Mouse (Mus musculus) forelimb bud, embryonic 11.5 days (tissue): ENCODE results near the gene Glis3.

Experiments
- DNase-seq: peaks from one replicate; pipeline ENCODE4 v3.0.0-alpha.2; 2012; ENCODE audit warnings: low read depth, low spot score

The Glis3 gene

DNA sequence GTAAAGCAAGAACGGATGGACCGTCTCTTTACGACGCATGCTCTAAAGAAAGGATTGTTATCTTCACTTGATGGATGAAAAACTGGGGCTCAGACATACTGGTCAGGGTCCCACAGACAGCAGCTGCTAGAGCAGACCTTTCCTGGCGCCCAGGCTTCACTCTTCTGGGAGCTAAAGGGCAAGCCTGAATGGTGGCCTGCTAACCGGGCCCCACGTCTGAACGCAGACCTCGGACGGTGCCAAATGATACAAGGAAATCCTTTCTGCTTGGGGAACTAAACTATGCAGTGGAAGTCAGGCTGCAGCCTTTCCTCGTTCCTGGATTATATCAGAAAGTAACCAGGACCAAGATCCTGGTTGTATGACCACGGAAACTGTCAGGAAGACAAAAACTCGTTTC is 86.9 kb downstream of the Glis3 start:
- no peak for DNase-seq

DNA sequence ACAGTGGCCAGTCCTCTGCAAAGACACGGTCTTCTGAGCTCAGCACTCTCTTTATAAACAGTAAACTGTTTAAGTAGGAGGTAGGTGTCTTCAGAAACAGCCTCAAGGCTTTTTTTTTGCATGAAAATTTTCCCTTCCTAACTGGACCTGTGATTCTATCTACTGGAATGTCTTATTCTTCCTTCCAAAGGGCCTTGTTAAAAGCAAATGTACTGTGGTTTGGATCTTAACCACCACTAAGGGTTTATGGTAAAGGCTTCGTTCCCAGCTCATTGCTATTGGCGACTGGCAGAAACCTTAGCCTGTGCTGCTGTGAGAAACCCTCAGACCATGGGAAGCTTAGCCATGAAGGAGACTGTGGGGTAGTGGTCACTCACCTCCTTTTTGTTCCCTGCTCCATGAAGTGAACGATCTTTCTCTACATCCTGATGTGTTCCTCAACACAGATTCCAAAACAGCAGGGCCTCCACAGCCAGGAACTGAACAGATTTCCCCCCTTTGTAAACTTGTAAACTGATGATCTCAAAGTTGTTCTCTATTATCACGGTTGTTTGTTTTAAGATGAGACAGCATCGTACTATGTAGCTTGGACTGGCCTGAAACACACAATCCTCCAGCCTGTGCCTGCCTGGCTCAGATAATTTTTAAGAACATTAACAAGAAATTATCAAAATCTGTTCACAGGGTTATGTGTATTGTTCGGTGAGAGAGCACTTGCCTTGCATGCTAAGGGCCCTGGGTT is 88.0 kb downstream of the Glis3 start:
- DNase-seq = no peak

DNA sequence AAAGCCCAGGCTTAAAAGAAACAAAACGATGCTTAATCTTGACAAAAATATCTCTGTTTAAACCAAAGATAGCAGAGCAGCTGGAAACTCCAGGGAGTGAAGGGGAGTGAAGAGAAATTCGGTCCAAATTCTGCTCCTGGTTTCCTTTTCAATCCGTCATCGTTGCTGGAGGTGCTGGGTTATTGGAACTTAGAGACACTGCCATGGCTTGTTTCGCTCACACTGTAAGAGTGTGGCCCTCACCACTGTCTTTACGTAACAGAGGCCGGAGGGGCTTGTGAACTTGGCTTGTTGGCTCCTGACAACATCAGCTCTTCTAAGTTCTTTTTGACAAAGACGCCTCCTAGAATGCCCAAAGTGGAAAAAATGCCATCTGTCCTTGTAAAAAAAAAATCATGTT is 99.4 kb downstream of the Glis3 start:
- DNase-seq = no peak

DNA sequence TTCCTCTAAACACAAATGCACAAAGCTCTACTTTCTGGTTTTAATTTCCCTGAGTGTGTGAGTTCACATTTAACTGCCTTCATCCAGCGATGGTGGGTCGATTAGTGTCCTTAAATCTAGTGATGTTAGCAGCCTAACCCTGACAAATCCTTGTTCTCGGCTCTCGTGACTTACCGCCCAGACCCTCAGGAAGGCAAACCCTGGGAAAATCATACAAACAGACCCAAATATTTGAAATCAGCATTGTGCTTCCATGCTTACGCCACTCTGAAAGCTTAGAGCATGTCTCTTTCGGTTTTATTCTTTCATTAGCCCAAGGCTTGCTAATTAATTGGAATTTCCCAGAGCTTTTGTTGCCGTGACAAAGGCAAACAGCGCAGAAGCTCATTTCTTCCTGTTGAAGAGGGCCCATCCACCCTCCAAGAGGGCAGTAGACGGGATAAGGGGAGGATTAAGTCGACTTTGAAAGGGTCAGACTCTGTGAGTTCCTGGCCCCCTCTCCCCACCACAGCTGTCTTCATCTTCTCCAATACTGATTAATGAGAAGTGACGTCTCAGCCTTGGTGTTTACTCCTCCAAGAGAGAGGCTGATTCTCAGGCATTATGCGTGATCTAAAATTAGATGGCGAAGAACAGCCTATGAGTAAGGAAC is 100.0 kb downstream of the Glis3 start:
- no peak for DNase-seq

DNA sequence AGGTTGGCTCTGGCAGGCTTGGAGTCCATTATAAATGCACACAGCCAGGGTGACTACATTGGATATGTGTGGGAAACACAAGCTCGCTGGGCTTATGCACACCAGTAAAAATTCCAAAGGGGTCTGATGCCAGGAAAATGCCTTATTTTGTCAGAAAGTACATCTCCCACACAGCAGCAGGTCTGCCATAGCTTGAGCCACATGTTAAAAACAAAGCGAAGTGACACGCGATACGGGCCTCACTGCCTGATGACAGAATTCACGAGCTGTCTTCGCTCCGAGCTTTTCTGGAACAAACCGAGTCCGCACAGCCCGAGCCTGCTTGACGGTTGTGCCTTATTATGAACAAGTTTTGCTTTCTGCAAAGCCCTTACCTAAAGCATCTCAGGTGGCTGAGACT is 102.9 kb downstream of the Glis3 start:
- DNase-seq = no peak

DNA sequence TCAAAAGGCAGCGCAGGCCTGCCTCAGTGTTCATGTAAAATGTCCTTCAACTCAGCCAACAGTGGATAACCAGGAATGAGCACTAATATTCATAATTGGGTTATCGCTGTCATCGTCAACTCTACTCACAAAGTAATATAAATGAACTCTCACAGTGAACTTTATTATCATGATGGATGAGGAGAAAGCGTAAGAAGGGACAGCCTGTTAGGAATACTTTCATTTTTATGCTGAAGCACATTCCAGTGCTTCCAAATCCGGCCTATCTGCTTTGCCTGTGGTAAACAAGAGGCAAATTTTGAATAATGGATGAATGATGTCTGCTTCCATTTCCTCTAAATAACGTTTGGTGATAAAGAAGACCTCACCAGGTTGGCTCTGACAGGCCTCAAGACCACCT is 103.3 kb downstream of the Glis3 start:
- DNase-seq = no peak

DNA sequence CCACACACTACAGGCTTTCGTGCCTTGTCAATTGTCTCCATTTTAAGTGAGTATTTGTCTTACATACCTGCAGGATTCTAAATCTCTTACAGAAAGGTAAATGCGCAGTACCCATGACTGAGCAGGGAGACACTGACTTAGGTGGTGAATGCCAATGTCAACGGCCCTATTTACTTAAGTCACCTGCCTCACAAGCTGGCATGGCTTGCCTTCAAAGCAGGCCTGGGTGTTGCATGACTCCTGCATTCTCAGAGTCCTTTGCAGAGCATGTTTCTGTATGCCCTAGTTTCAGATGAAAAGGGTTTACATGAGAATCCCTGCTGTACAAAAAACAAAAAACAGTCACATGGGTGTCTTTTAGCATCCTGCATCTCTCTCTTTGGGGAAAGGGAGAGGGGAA is 106.2 kb downstream of the Glis3 start:
- no peak for DNase-seq

DNA sequence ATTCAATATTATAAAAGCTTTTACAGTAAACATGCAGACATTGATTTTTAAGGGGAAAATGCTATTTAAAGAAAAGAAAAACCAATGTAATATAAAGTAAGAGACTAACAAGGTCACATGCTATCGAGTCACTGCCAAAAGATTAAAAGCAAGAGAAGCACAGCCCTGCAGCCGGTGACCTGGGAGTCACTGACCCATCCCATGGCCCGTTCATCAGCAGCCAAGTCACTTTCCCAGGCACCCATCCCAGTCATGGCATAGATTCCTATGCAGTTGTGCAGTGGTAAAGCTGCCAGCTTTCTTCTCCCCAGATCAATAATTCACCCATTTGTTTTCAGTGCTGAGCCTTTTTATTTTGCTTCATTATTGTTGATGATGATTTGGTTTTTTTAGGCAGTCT is 110.0 kb downstream of the Glis3 start:
- no peak for DNase-seq

DNA sequence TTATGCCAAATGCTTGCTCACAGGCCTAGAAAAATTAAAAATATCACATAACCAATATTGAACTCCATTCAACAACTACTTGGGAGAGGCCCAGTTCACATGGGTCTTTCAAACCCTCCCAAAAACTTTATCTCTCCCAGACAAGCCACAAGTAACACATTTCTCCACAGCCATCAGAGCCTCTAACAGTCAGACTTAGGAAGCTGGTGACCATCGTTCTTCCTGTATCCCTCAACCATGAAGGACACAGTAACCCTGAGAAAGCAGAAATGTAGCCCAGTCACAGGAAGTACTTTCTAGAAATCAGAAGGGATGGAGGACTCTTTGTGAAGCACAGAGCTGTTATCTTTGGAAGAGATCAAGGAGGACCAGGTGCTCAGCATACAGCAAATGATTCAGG is 112.8 kb downstream of the Glis3 start:
- DNase-seq = no peak

DNA sequence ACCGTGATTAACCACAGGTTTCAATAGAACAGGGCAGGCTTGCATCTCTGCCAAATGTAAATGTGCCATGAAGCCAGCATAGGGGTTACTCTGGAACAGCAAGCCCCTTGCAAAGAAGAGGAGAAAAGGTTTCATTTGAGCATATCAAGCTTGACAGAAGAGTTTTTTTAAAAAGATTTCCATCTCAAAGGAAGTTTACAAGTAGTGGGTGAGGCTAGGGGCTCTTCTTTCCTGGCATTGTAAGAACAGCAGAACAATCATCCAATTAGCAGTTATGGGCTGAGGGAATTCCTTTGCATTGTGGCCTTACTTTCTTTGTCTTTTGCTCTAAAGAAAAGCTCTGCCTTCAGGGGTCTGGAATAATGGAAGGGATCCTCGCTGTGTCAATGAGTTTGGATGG is 113.3 kb downstream of the Glis3 start:
- no peak for DNase-seq

DNA sequence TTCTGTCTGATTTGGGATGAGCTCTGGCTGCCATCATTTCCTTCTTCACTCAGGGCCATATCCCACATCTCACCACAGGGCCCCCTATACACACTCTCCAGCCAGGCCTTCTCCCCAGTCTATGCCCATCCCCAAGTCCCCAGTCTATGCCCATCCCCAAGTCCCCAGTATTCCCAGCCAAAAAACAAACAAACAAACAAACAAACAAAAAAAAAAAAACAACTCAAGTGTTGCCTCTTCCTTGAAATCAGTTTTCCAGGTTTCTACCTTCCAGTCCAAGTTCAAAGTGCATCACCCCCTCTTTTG is 118.2 kb downstream of the Glis3 start:
- no peak for DNase-seq

DNA sequence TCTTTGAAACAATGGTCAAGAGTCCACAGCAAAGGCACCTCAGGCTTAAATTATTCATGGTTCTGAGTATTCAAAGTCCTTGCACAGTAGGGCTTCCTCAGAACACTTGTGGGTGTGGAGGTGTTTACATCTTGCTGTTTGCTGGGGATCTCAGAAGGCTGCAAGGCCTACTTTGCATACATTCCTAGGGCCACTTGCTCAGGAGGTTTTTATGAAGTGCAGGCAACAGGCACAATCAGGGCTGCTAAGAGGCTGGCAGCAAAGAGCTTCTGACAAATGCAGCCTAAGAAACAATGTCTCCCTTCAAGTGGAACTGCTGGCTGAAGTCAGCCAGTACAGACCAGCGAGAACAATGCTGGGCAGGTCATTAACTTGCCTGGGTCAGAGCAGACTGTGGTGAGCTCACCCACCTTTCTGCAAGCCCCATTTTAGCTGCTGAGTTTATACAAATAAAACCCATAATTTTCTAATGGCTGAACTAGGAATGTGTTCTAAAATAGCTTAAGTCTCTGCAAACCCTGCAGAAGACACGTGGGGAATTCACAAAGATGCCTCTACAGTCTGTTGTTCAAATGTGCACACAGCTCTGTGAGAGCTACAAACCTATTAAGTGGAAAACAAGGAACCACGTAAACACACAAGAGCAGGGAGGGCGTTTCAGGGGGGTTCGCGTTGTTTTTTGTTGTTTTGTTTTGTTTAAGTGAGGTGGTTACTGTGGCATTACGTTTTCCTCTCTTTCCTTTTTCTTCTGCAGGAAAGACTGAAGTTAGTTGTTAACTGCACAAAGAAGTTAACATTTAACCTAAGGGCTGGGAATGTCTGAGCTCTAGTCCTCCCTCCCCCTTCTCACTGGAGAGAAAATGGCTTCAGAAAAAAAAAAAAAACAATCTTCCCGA is 118.8 kb downstream of the Glis3 start:
- peak; percentile 62 for DNase-seq

DNA sequence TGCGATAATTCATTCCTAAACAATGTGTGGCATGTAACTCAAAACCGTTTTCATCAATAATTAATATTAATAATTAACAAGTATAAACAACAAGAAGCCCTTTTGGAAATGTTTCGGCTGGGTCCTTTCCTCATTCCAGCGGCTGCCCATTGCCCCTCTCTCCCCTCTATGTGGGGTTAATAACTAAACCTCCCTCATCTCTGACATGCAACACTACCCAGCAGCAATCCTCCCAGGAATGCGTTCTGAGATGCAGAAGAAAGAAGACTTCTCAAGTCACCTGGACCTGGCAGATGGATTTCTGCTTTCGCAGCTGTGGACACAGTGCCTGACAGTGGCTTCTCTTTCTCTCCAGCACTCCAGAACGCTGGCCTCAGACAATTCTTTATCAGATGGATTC is 120.0 kb downstream of the Glis3 start:
- no peak for DNase-seq

DNA sequence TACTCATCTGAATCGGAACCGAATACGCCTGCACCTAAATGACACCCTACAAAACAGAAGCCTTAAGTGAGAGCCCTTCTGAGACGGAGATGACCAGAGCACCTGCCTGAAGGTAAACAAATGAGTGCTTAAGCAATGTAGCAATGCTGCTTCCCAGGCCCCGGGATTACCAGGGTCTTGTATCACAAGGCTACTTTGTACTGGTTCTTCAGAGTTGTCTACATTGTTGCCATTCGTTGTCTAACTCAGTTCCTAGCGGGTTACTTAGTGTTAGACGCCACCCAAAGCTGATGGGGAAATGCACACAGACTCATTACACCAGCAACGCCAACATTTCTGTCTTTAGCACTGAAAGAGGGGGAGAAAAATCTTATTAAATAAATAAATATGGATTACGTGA is 120.5 kb downstream of the Glis3 start:
- DNase-seq = no peak

DNA sequence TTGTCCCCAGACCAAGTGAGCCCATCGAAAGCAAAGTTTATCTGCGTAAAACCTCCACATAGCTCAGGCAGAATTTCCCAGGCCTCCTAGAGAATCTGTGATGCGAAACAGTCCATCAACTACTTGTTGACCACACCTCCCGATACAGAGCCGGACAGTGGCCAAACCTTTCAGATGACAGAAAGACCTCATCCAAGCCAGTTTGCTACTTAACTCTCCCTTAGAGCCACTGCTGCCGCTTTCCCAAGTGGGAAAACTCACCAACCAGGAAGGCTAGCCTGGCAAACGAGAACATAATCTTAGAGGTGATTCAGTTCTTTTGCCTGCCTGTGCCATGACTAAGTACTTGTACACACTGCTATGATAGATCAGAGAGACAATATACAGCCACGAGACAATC is 121.2 kb downstream of the Glis3 start:
- DNase-seq = no peak

DNA sequence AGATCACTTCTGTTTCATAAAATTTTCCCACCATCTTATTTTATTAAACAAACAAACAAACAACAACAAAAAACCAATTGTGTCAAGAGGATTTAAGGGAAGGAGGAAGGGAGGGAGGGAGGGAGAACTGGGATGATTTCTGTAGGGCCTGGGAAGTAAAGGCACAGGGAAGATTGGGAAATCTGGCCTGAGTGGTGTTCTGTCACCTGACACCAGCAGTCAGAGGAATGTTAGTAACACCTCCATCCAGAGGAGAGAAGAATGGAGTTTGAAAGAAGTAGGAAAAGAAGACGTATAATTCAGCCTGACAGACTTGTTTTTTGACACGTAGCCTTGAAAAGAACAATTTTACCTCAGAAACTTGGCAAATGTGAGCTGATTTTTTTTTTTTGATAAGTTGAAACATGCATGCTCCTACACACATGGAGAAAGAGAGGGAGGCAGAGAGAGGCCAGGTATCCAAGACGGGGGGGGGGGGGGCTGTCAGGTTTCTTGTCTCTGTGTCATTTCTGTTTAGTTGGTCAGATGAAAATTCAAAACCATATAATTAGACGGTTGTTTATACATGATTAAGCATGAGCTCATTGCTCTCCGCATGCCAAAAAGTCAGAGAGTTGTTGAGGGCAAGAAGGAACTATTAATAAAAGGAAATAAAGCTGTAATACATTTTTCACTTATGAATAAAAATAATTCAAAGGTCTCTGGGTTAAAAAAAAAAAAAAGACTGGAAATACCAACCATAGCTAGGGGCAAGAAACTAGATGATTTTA is 122.1 kb downstream of the Glis3 start:
- DNase-seq = no peak

DNA sequence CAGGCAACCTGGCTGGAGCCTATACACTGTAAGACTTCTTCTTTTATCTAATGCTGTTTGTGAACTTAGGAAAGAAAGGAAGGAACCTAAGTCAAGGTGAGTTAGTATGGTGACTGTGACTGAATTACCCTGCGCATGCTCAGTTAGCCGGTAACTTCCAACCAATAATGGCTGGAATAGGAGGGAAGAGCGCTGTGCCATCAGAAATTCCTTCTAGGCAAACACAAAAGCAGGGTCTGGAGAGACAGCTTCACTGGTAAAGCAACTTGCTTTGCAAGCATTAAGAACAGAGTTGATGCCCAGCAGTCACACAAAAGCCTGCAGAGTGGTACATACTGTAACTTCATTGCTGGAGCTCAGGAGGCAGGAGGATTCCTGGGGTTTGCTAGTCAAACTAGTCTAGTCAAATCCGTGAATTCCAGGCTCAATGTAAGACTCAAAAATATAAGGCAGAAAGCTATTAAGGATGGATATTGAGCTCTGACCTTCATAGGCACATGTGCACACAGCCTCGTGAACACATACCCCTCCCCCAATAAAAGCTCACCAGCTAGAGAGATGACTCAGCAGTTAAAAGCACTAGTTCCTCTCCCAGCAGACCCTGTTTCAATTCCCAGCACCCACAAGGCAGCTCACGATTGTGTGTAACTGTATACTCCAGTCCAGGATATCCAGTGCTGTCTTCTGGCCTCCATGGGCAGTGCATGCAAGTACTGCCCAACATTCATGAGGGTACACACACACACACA is 124.5 kb downstream of the Glis3 start:
- DNase-seq = no peak

DNA sequence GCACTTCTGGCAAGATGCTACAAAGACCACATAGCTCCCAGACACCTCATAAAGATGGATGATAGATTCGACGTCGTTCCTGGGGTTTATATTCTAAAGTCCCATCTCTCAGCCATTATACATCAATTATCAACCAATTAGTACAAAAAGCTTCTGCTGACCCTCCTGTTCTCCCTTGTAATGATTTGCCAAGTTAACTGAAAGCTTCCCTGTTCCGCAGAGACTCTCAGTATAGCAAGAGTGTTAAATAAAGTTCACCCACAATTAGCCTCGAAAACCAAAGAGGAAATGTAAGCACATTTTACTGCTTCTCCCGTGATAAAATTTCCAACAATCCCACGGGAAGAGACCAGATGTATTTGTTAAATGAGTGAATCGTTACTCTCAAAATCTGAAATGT is 129.3 kb downstream of the Glis3 start:
- DNase-seq = no peak

DNA sequence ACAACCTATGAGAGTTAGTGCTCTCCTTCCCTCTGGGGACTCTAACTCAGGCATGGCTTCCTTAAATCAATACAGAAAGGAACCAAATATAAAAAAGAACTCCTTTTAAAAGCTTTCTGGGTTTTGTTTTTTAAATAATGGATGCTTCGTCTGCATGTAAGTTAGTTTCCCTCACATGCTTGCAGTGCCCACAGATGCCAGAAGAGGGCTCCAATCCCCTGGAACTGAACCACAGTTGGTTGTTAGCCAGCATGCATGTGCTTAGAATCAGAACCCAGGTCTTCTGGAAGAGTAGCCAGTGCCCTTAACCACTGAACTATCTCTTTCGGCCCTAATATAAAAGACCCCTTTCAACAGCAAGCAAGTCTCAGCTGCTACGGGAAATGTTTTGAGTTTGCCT is 132.9 kb downstream of the Glis3 start:
- no peak for DNase-seq

DNA sequence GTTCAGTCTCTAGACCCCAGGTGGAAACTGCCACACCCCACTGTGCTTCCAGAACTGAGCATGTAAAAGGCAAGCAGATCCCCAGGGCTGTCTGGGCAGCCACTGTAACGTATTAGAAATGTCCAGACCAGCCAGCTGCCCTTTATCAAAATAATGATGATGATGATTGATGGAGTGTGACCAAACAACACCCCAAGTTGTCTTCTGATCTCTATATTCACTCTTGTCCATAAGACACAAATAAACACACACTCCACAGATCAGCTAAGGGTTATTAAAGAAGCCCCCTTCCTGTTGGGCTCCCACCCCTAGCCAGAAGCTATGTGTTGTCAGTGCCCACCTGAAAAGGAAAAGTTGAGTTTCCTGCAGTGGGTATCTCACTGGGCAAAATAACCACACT is 134.4 kb downstream of the Glis3 start:
- no peak for DNase-seq

DNA sequence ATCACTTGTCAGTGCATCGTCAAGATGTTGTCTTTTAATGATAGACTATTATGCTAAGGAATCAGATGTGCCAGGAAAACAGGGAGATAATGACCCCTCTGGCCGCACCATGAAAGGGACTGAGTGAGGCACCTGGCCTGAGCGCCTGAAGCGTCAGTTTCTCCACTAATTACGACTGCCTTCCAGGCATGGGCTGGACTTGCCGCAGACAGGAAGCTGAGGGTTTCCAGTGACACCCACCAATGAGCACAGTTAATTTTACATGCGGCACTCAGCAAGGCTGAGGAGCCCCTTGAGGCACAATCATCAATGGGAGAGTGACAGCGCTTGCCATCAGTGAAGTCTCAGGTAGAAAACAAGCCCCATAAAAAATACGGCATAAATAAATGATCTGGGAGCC is 141.1 kb downstream of the Glis3 start:
- no peak for DNase-seq
